In the genomic region with DNA sequence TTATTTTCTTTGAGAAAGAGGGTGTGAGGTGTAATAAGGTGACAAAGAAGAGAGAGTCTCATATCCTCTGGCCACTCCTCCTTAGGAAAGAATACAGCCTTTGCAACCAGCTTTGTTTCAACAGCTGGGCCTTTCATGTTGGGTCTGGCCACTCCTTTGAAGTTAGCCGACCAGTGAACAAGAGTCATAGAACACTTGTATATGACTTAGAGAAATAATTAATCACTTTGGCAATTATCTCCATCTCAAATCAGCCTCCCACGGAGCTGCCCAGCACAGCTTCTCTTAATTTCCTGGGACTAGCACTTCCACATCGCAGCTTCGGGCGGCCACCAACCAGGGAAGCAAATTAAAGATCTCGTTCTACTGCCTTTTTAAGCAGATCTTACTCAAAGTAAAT, we compare ENCODE assay signal across 30 mouse cellular contexts.
DNase-seq lines count a peak whose midpoint lies in the region; ATAC-seq lines count a peak whose summit lies in the region.
"Had no signal": no experiment of that assay in that cellular context is flagged by ENCODE, and none has a peak within 500 bp of the region (broad histone marks: within the 10 kb centered on the region; RNA-seq: fewer than 3 reads in every experiment).

No protein-coding gene starts in this region.

- no peak overlapping the region for H3K4me2 ChIP-seq in kidney, embryonic 15.5 days
- H3K4me2 ChIP-seq in kidney, embryonic 14.5 days (replicated peaks; ENCODE audit: low read depth, low read length) = no peak overlapping the region
- no peak overlapping the region for H3K4me2 ChIP-seq in neural tube, embryonic 11.5 days (ENCODE audit: low read depth)
- H3K4me2 ChIP-seq in neural tube, embryonic 15.5 days = no peak overlapping the region
- H3K4me2 ChIP-seq: embryonic facial prominence, embryonic 13.5 days; embryonic facial prominence, embryonic 15.5 days; forebrain, embryonic 12.5 days had no signal

- no peak overlapping the region for H3K9ac ChIP-seq in kidney, embryonic 15.5 days
- H3K9ac ChIP-seq in kidney, embryonic 14.5 days (ENCODE audit: low read depth, low read length) = no peak overlapping the region
- H3K9ac ChIP-seq in neural tube, embryonic 11.5 days (ENCODE audit: low read length) = no peak overlapping the region
- no peak overlapping the region for H3K9ac ChIP-seq in neural tube, embryonic 15.5 days (replicated peaks)
- H3K9ac ChIP-seq: embryonic facial prominence, embryonic 13.5 days; embryonic facial prominence, embryonic 15.5 days; forebrain, embryonic 12.5 days had no signal

- H3K27ac ChIP-seq in kidney, embryonic 15.5 days = no peak overlapping the region
- no peak overlapping the region for H3K27ac ChIP-seq in kidney, embryonic 14.5 days (ENCODE audit: low read depth, low read length)
- H3K27ac ChIP-seq in neural tube, embryonic 11.5 days (ENCODE audit: low read depth, low read length) = no peak overlapping the region
- no peak overlapping the region for H3K27ac ChIP-seq in neural tube, embryonic 15.5 days (replicated peaks)
- H3K27ac ChIP-seq: embryonic facial prominence, embryonic 13.5 days; embryonic facial prominence, embryonic 15.5 days; forebrain, embryonic 10.5 days; forebrain, embryonic 12.5 days had no signal

- H3K36me3 ChIP-seq in kidney, embryonic 15.5 days = no peaks in the 10 kb centered on the region
- H3K36me3 ChIP-seq in kidney, embryonic 14.5 days (ENCODE audit: control insufficient read depth, insufficient read depth, low read length) = no peaks in the 10 kb centered on the region
- H3K36me3 ChIP-seq in neural tube, embryonic 11.5 days (ENCODE audit: control insufficient read depth, insufficient read depth, low read length) = no peaks in the 10 kb centered on the region
- H3K36me3 ChIP-seq in neural tube, embryonic 15.5 days = no peaks in the 10 kb centered on the region
- H3K36me3 ChIP-seq: embryonic facial prominence, embryonic 13.5 days; embryonic facial prominence, embryonic 15.5 days; forebrain, embryonic 10.5 days; forebrain, embryonic 12.5 days; G1E had no signal

- no peaks in the 10 kb centered on the region for H3K27me3 ChIP-seq in kidney, embryonic 15.5 days
- no peaks in the 10 kb centered on the region for H3K27me3 ChIP-seq in kidney, embryonic 14.5 days (ENCODE audit: control insufficient read depth, insufficient read depth, low read length)
- no peaks in the 10 kb centered on the region for H3K27me3 ChIP-seq in neural tube, embryonic 11.5 days (ENCODE audit: control insufficient read depth, insufficient read depth, low read length)
- no peaks in the 10 kb centered on the region for H3K27me3 ChIP-seq in neural tube, embryonic 15.5 days (replicated peaks)
- H3K27me3 ChIP-seq: CH12.LX; embryonic facial prominence, embryonic 13.5 days; embryonic facial prominence, embryonic 15.5 days; forebrain, embryonic 12.5 days; Patski had no signal

- no peak overlapping the region for H3K4me3 ChIP-seq in kidney, embryonic 15.5 days (replicated peaks)
- H3K4me3 ChIP-seq in kidney, embryonic 14.5 days (ENCODE audit: low read length) = no peak overlapping the region
- H3K4me3 ChIP-seq in neural tube, embryonic 11.5 days (ENCODE audit: low read depth, low read length) = no peak overlapping the region
- no peak overlapping the region for H3K4me3 ChIP-seq in neural tube, embryonic 15.5 days (replicated peaks)
- H3K4me3 ChIP-seq: embryonic facial prominence, embryonic 13.5 days; embryonic facial prominence, embryonic 15.5 days; erythroblast, embryonic 14.5 days; forebrain, embryonic 10.5 days; forebrain, embryonic 12.5 days had no signal

- WGBS in kidney, embryonic 15.5 days = 27% methylated on average over 6 of the region's 6 CpGs
- 27% methylated on average over 6 of the region's 6 CpGs for WGBS in kidney, embryonic 14.5 days
- WGBS in neural tube, embryonic 11.5 days = 17% methylated on average over 6 of the region's 6 CpGs
- 18% methylated on average over 6 of the region's 6 CpGs for WGBS in neural tube, embryonic 15.5 days

- no peaks in the 10 kb centered on the region for H3K9me3 ChIP-seq in kidney, embryonic 15.5 days (replicated peaks)
- H3K9me3 ChIP-seq in kidney, embryonic 14.5 days (ENCODE audit: control insufficient read depth, low read length) = no peaks in the 10 kb centered on the region
- H3K9me3 ChIP-seq in neural tube, embryonic 11.5 days (ENCODE audit: control insufficient read depth, low read length) = no peaks in the 10 kb centered on the region
- H3K9me3 ChIP-seq in neural tube, embryonic 15.5 days (replicated peaks) = no peaks in the 10 kb centered on the region
- H3K9me3 ChIP-seq: embryonic facial prominence, embryonic 13.5 days; embryonic facial prominence, embryonic 15.5 days; forebrain, embryonic 10.5 days; forebrain, embryonic 12.5 days had no signal

- peak; percentile 64; the same call in 1 of the 2 replicates for ATAC-seq in kidney, embryonic 15.5 days (replicated peaks; ENCODE audit: low FRiP score)
- no peak for ATAC-seq in kidney, embryonic 14.5 days (ENCODE audit: low FRiP score, low TSS enrichment)
- ATAC-seq in neural tube, embryonic 11.5 days (ENCODE audit: insufficient read depth, low FRiP score, low TSS enrichment) = no peak
- ATAC-seq in neural tube, embryonic 15.5 days (ENCODE audit: low FRiP score) = no peak
- ATAC-seq: activated CD4-positive, CD25-positive, alpha-beta regulatory T cell, adult 4 months; CD4-positive, CD25-positive, alpha-beta regulatory T cell, adult 4 months; forebrain, embryonic 14.5 days; forebrain, embryonic 16.5 days; Patski had no signal

- H3K4me1 ChIP-seq in kidney, embryonic 15.5 days = 0 out of 2 replicates have a peak, but pooled peaks cover 3% of the 10 kb centered on the region
- H3K4me1 ChIP-seq in kidney, embryonic 14.5 days (ENCODE audit: control insufficient read depth, insufficient read depth, low read length) = no peaks in the 10 kb centered on the region
- no peaks in the 10 kb centered on the region for H3K4me1 ChIP-seq in neural tube, embryonic 11.5 days (ENCODE audit: control insufficient read depth, insufficient read depth, low read length)
- H3K4me1 ChIP-seq in neural tube, embryonic 15.5 days = no peaks in the 10 kb centered on the region
- H3K4me1 ChIP-seq: embryonic facial prominence, embryonic 13.5 days; embryonic facial prominence, embryonic 15.5 days; forebrain, embryonic 12.5 days had no signal

- peak; percentile 22 for DNase-seq in embryo, embryonic 10.5 days (ENCODE audit: low spot score)
- no peak for DNase-seq in embryo, embryonic 9.5 days (ENCODE audit: extremely low spot score)
- peak; percentile 14 to 31 for DNase-seq in kidney, postnatal 4 days
- DNase-seq in kidney, adult 18-20 months = no peak
- peak; percentile 12 for DNase-seq in neural tube, embryonic 11.5 days (ENCODE audit: low spot score)
- DNase-seq: adrenal gland, adult 8-10 months; adrenal gland, postnatal 14 days; adrenal gland, postnatal 36 days; B cell, adult 2 months; cerebellum, adult 11 months; cerebellum, adult 18-20 months; cerebellum, adult 8-10 months; cerebellum, adult 9-11 months; cerebellum, postnatal 14 days; cerebellum, postnatal 36 days had no signal

Comparison
In these comparisons a context has a peak if more than half of its experiments do, and no peak if none do; other contexts are left out.
1. DNase-seq: peak in embryo, embryonic 10.5 days (single experiment), kidney, postnatal 4 days (2 of 2) and neural tube, embryonic 11.5 days (single experiment); none in embryo, embryonic 9.5 days (single experiment) and kidney, adult 18-20 months (single experiment).